Mouse (Mus musculus) forebrain, embryonic 13.5 days (tissue): ENCODE data around the gene Adh4. TPM values are rescaled to one million over a fixed set of nuclear protein-coding genes. Genes with fewer than 3 reads are reported as not detected.
"Not testable (repeated sequence)": the region's sequence is repeated elsewhere in the genome, so short reads cannot be mapped to it uniquely, and the experiment has no call there.

Experiments
- ATAC-seq: fragments of 200-750 bp; cut with Nextera tagmentation; 2 replicates; pipeline ENCODE4 v1.8.0; 2017
- H3K27ac ChIP-seq: fragments of 300-500 bp; sonication (generic); 2 replicates; pipeline ENCODE4 v1.5.1; 2015; ENCODE audit warnings: inconsistent platforms, mild to moderate bottlenecking, moderate library complexity
- H3K27me3 ChIP-seq: fragments of 300-500 bp; sonication (generic); 2 replicates; pipeline ENCODE4 v1.6.1; 2015; ENCODE audit warnings: mild to moderate bottlenecking, inconsistent platforms
- H3K36me3 ChIP-seq: fragments of 300-500 bp; sonication (generic); 2 replicates; pipeline ENCODE4 v1.6.1; 2015; ENCODE audit warnings: mild to moderate bottlenecking, inconsistent platforms; ENCODE audit not compliant: poor library complexity, severe bottlenecking
- H3K4me1 ChIP-seq: fragments of 300-500 bp; sonication (generic); 2 replicates; pipeline ENCODE4 v1.6.1; 2015; ENCODE audit warnings: inconsistent platforms
- H3K4me2 ChIP-seq: fragments of 300-500 bp; sonication (generic); 2 replicates; pipeline ENCODE4 v1.6.1; 2015; ENCODE audit warnings: inconsistent platforms, mild to moderate bottlenecking, moderate library complexity
- H3K4me3 ChIP-seq: fragments of 300-500 bp; sonication (generic); 2 replicates; pipeline ENCODE4 v1.5.1; 2015; ENCODE audit warnings: mild to moderate bottlenecking, inconsistent platforms
- H3K9ac ChIP-seq: fragments of 300-500 bp; sonication (generic); 2 replicates; pipeline ENCODE4 v1.6.1; 2015; ENCODE audit warnings: mild to moderate bottlenecking, inconsistent platforms
- H3K9me3 ChIP-seq: fragments of 300-500 bp; sonication (generic); replicated peaks from 2 replicates; pipeline ENCODE4 v1.6.1; 2016; ENCODE audit warnings: inconsistent platforms
- WGBS: fragments of 180-500 bp; shearing (Covaris S2); methylation state at CpG from one replicate; pipeline ENCODE4 v1.1.7; 2015; 5-methylcytosine and 5-hydroxymethylcytosine counted together
- polyA plus RNA-seq: library from polyadenylated mRNA; unstranded; fragments of >200 nt; fragmentation: Nextera tagmentation; extraction: Ambion mirVana; gene quantifications from 2 replicates; pipeline ENCODE4 v1.2.1, GENCODE M21; 2015

Adh4 gene
- polyA plus RNA-seq, 1 experiment from 2014 or later: not detected

DNA sequence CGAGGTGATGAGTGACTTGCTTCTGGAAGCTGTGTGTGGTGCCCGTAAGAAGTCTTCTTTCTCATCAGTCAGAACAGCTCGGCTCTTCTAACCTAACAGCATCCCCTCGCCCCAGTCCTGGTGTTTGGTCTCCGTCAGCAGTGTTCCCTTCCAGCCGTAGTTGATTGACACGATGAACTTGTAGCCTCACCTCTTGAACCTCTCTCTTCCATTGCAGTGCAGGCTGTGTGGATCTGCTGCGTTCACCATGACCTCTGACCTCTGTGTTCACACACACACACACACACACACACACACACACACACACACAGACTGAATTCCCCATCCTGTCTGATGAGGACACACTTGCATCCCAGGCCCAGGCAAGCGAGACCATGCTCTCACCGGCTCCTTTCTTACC, 36.9 kb downstream of the Adh4 start:
- H3K27me3 ChIP-seq: no peaks in the 10 kb centered on the region
- H3K36me3 ChIP-seq: peaks cover 95% of the 10 kb centered on the region
- H3K4me3 ChIP-seq: no peak overlapping the region
- H3K27ac ChIP-seq: no peak overlapping the region
- no peak overlapping the region for H3K9ac ChIP-seq
- no peaks in the 10 kb centered on the region for H3K9me3 ChIP-seq
- WGBS: 94% methylated on average over 10 of the region's 10 CpGs
- H3K4me2 ChIP-seq: no peak overlapping the region
- ATAC-seq: no peak
- H3K4me1 ChIP-seq: no peaks in the 10 kb centered on the region

- no peak for ATAC-seq
- Histone ChIP-seq H3K4me1 (no peaks in the 10 kb centered on the region), H3K36me3 (peaks cover 96% of the 10 kb centered on the region), H3K4me2 (no peak overlapping the region), H3K9ac (no peak overlapping the region), H3K9me3 (no peaks in the 10 kb centered on the region), H3K4me3 (no peak overlapping the region), H3K27me3 (no peaks in the 10 kb centered on the region), H3K27ac (no peak overlapping the region)
- 90% methylated on average over 1 of the region's 1 CpGs for WGBS
Measured at GRCm38 (mm10) chr3:138454234-138454633, 39.0 kb downstream of the Adh4 start.

GRCm38 (mm10) chr3:138454711-138455435, 39.6 kb downstream of the Adh4 start:
- H3K27me3 ChIP-seq: no peaks in the 10 kb centered on the region
- ATAC-seq: no peak

DNA sequence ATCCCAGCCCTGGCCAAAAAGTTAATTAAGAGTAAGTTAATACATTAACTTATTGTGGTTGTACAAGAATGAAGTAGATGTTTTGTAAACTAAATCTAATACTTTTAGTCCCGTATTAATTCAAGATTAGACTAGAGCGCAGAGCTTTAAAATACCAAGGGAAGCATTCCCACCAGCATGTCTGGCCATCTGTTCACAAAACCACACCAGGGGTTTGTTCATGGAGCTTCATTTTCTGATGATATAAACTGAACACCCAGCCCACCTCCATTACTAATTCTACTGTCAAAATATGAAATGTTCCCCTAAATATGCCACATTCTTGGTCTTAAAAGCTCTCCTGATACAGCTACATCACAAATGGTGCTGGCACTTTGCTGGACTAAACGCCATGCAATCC, 43.2 kb downstream of the Adh4 start:
- 94% methylated on average over 3 of the region's 3 CpGs for WGBS
- H3K4me2 ChIP-seq: no peak overlapping the region
- H3K4me3 ChIP-seq: no peak overlapping the region
- H3K4me1 ChIP-seq: no peaks in the 10 kb centered on the region
- H3K9ac ChIP-seq: no peak overlapping the region
- H3K36me3 ChIP-seq: peaks cover 90% of the 10 kb centered on the region
- H3K27me3 ChIP-seq: no peaks in the 10 kb centered on the region
- no peak for ATAC-seq
- H3K27ac ChIP-seq: no peak overlapping the region
- H3K9me3 ChIP-seq: no peaks in the 10 kb centered on the region

More at GRCm38 (mm10) chr3:138454711-138455435, 39.6 kb downstream of the Adh4 start:
- Histone ChIP-seq H3K4me3 (no peak overlapping the region), H3K9ac (no peak overlapping the region), H3K27ac (no peak overlapping the region), H3K4me2 (no peak overlapping the region), H3K4me1 (no peaks in the 10 kb centered on the region), H3K36me3 (peaks cover 96% of the 10 kb centered on the region), H3K9me3 (no peaks in the 10 kb centered on the region)
- 94% methylated on average over 13 of the region's 13 CpGs for WGBS

- Histone ChIP-seq H3K4me1 (no peaks in the 10 kb centered on the region), H3K9ac (no peak overlapping the region), H3K27ac (no peak overlapping the region), H3K4me3 (no peak overlapping the region), H3K9me3 (no peaks in the 10 kb centered on the region), H3K36me3 (peaks cover 88% of the 10 kb centered on the region), H3K27me3 (no peaks in the 10 kb centered on the region), H3K4me2 (no peak overlapping the region)
- 85% methylated on average over 13 of the region's 13 CpGs for WGBS
- ATAC-seq: no peak
Measured at GRCm38 (mm10) chr3:138460260-138460659, 45.0 kb downstream of the Adh4 start.

- H3K27ac ChIP-seq: no peak overlapping the region
- H3K36me3 ChIP-seq: peaks cover 88% of the 10 kb centered on the region
- H3K4me1 ChIP-seq: no peaks in the 10 kb centered on the region
- H3K4me3 ChIP-seq: no peak overlapping the region
- H3K27me3 ChIP-seq: no peaks in the 10 kb centered on the region
- H3K4me2 ChIP-seq: no peak overlapping the region
- no peak overlapping the region for H3K9ac ChIP-seq
- 87% methylated on average over 3 of the region's 3 CpGs for WGBS
- no peak for ATAC-seq
- no peaks in the 10 kb centered on the region for H3K9me3 ChIP-seq
Measured at GRCm38 (mm10) chr3:138461832-138462231, 46.6 kb downstream of the Adh4 start.

GRCm38 (mm10) chr3:138463137-138463536, 47.9 kb downstream of the Adh4 start:
- ATAC-seq: peak; percentile 70
- 87% methylated on average over 2 of the region's 2 CpGs for WGBS
- H3K27me3 ChIP-seq: no peaks in the 10 kb centered on the region
- H3K4me3 ChIP-seq: no peak overlapping the region
- no peaks in the 10 kb centered on the region for H3K9me3 ChIP-seq
- no peak overlapping the region for H3K4me2 ChIP-seq
- H3K4me1 ChIP-seq: no peaks in the 10 kb centered on the region
- no peak overlapping the region for H3K27ac ChIP-seq
- H3K36me3 ChIP-seq: peaks cover 86% of the 10 kb centered on the region
- no peak overlapping the region for H3K9ac ChIP-seq

DNA sequence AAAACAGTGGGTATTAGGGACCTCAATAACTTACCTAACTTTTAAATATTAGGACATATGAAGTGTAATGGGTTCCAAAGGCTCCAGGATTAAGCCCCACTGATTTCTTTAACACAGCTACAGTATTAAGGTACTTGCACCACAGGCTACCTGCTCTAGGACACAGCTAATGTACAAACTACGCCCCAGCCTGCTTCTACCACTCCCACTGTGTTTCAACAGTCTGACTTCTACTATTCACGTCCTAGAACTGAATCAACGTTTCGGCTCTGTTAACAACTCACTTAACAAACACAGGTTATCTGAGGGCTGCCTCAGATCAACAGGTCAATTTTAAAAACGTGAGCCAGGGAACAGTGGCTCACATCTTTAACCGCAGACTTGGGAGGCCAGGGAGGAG, 48.5 kb downstream of the Adh4 start:
- WGBS: 92% methylated on average over 6 of the region's 6 CpGs
- ATAC-seq: no peak

DNA sequence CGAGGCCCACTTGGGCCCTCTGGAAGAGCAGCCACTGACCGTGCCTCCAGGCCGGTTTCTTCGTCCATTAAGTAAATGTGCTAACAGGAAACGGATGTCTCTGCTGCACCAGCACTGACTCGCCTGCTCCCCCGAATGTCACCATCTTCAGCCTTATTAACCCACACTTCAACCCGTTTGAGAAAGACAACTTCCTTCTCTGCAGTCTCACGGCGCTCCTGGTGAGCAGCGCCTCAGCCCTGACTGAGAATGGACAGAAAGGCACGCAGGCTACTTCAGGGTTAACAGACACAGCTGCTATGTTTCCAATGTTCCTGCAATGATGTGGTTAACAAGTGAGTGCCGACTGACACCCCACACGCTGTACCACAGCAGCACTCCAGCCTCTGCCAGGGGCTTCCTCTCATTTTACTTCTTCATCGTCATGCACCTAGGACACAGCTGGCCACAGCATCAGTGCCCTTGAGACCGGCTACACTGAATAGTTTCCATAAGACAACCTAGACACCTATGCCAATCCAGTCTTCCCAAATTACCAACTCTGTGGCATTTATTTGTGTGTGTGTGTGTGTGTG, 49.4 kb downstream of the Adh4 start:
- Histone ChIP-seq H3K36me3 (peaks cover 85% of the 10 kb centered on the region), H3K4me3 (no peak overlapping the region), H3K4me1 (no peaks in the 10 kb centered on the region), H3K9ac (no peak overlapping the region), H3K27me3 (no peaks in the 10 kb centered on the region), H3K4me2 (no peak overlapping the region), H3K9me3 (no peaks in the 10 kb centered on the region), H3K27ac (no peak overlapping the region)
- 84% methylated on average over 16 of the region's 16 CpGs for WGBS
- ATAC-seq: no peak

More for the DNA sequence above, 48.5 kb downstream of the Adh4 start:
- Histone ChIP-seq H3K4me3 (no peak overlapping the region), H3K9me3 (no peaks in the 10 kb centered on the region), H3K4me1 (no peaks in the 10 kb centered on the region), H3K36me3 (peaks cover 86% of the 10 kb centered on the region), H3K27me3 (no peaks in the 10 kb centered on the region), H3K27ac (no peak overlapping the region), H3K9ac (no peak overlapping the region), H3K4me2 (no peak overlapping the region)

- H3K4me1 ChIP-seq, H3K4me3 ChIP-seq, H3K9me3 ChIP-seq, H3K4me2 ChIP-seq, H3K27ac ChIP-seq, ATAC-seq, H3K27me3 ChIP-seq, H3K9ac ChIP-seq: not testable (repeated sequence)
- H3K36me3 ChIP-seq: peaks cover 83% of the 10 kb centered on the region
- 95% methylated on average over 1 of the region's 1 CpGs for WGBS
Measured at GRCm38 (mm10) chr3:138466656-138467055, 51.4 kb downstream of the Adh4 start.

DNA sequence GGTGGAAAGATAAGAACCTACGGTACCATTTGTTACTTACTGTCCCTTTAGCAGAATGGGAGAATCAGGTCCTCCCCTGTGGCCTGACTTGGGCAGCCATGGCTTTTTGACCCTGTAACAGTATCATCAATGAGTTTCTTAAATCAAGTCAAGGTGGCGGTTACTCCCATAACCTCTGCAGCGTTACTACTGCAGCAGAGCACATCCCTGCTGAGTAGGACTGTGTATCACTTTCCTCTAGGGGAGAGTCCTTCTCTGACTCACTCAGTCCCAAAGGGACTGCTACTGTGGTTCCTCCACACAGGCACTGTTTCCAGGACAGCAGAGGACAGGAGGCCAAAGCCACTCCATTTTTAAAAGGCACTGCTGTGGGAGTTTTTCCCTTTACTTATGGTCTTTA, 55.8 kb downstream of the Adh4 start:
- no peak overlapping the region for H3K4me3 ChIP-seq
- H3K4me2 ChIP-seq: no peak overlapping the region
- no peak for ATAC-seq
- 91% methylated on average over 3 of the region's 3 CpGs for WGBS
- no peak overlapping the region for H3K27ac ChIP-seq
- H3K9ac ChIP-seq: no peak overlapping the region
- H3K27me3 ChIP-seq: no peaks in the 10 kb centered on the region
- H3K36me3 ChIP-seq: peaks cover 64% of the 10 kb centered on the region
- H3K4me1 ChIP-seq: no peaks in the 10 kb centered on the region
- no peaks in the 10 kb centered on the region for H3K9me3 ChIP-seq

DNA sequence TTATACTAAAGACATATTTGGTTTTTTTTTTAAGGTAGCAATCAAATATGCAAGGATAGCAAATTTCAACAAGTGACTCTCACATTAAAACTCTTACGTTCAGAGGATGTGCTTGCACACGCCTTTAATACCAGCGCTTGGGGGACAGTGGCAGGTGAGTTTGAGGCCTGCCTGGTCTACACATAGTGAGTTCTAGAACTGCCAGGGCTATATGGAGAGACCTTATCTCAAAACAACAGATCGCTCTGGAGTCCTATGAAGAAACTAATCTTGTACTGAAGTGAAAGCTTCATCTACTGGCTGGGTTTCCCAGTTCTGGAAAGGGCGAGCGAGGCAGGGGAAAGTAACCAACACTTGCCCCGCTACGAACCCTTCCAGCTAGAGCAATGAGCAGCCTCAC, 64.2 kb downstream of the Adh4 start:
- 96% methylated on average over 8 of the region's 8 CpGs for WGBS
- peaks cover 29% of the 10 kb centered on the region for H3K36me3 ChIP-seq
- no peak overlapping the region for H3K9ac ChIP-seq
- H3K4me2 ChIP-seq: no peak overlapping the region
- H3K27ac ChIP-seq: no peak overlapping the region
- 0 out of 2 replicates have a peak, but pooled peaks cover 8% of the 10 kb centered on the region for H3K4me1 ChIP-seq
- no peak overlapping the region for H3K4me3 ChIP-seq
- ATAC-seq: no peak
- H3K27me3 ChIP-seq: no peaks in the 10 kb centered on the region
- H3K9me3 ChIP-seq: no peaks in the 10 kb centered on the region
